Mouse (Mus musculus): ENCODE results near the gene Tmem87a.

Tmem87a gene

DNA sequence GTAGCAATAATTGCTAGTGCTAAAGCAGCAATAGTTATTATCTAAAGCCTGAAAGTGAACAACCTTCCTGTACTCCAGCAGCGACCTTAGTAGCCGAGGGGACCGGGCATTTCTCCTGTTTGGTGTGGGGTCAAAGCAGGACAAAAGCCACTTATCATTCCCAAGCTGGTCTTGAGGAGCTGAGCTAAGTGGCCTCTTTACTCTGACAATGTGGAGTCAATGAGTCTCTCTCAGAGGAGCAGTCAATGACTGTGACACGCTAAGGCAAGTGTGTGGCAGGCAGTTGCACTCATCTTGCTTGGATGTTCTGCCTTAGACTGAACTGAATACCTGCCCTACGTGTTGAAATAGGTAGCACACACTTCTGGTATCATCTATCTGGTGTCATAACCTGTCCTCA is 52.6 kb downstream of the Tmem87a start:
- Histone ChIP-seq H3K27me3 (ENCODE audit: insufficient read depth, low read length) (no peaks in the 10 kb centered on the region), H3K4me1 (replicated peaks; ENCODE audit: low read depth, low read length) (peaks cover 21% of the 10 kb centered on the region), H3K36me3 (ENCODE audit: insufficient read depth, low read length) (peaks cover 42% of the 10 kb centered on the region), H3K4me3 (replicated peaks; ENCODE audit: low read length) (no peak overlapping the region), H3K9me3 (ENCODE audit: low read length) (no peaks in the 10 kb centered on the region)
- TF ChIP-seq CTCF (conservative IDR thresholded peaks at IDR 0.05; ENCODE audit: low read length) (no peak), POU5F1 (IDR thresholded peaks at IDR 0.05; ENCODE audit: borderline replicate concordance, low read length) (no peak), NANOG (IDR thresholded peaks at IDR 0.05; ENCODE audit: borderline replicate concordance, low read length) (no peak)

GRCm38 (mm10) chr2:120348120-120348519 is 55.8 kb downstream of the Tmem87a start:
- TF ChIP-seq POU5F1 (IDR thresholded peaks at IDR 0.05; ENCODE audit: borderline replicate concordance, low read length) (no peak), CTCF (conservative IDR thresholded peaks at IDR 0.05; ENCODE audit: low read length) (no peak), NANOG (IDR thresholded peaks at IDR 0.05; ENCODE audit: borderline replicate concordance, low read length) (no peak)
- peaks cover 55% of the 10 kb centered on the region for H3K36me3 ChIP-seq (ENCODE audit: insufficient read depth, low read length)
- no peaks in the 10 kb centered on the region for H3K9me3 ChIP-seq (ENCODE audit: low read length)
- H3K4me1 ChIP-seq (replicated peaks; ENCODE audit: low read depth, low read length): peaks cover 17% of the 10 kb centered on the region
- no peaks in the 10 kb centered on the region for H3K27me3 ChIP-seq (ENCODE audit: insufficient read depth, low read length)
- H3K4me3 ChIP-seq (replicated peaks; ENCODE audit: low read length): no peak overlapping the region

- H3K27me3 ChIP-seq (ENCODE audit: insufficient read depth, low read length): no peaks in the 10 kb centered on the region
- no peak overlapping the region for H3K4me3 ChIP-seq (replicated peaks; ENCODE audit: low read length)
- peaks cover 5% of the 10 kb centered on the region for H3K4me1 ChIP-seq (replicated peaks; ENCODE audit: low read depth, low read length)
- H3K36me3 ChIP-seq (ENCODE audit: insufficient read depth, low read length): peaks cover 82% of the 10 kb centered on the region
- no peak for TF ChIP-seq NANOG (IDR thresholded peaks at IDR 0.05; ENCODE audit: borderline replicate concordance, low read length)
- no peak for TF ChIP-seq POU5F1 (IDR thresholded peaks at IDR 0.05; ENCODE audit: borderline replicate concordance, low read length)
- no peak for TF ChIP-seq CTCF (conservative IDR thresholded peaks at IDR 0.05; ENCODE audit: low read length)
- H3K9me3 ChIP-seq (ENCODE audit: low read length): no peaks in the 10 kb centered on the region
Observed at GRCm38 (mm10) chr2:120341741-120342140, 62.2 kb downstream of the Tmem87a start.

- H3K27me3 ChIP-seq (ENCODE audit: insufficient read depth, low read length): no peaks in the 10 kb centered on the region
- no peak overlapping the region for H3K4me3 ChIP-seq (replicated peaks; ENCODE audit: low read length)
- H3K4me1 ChIP-seq (replicated peaks; ENCODE audit: low read depth, low read length): no peaks in the 10 kb centered on the region
- no peaks in the 10 kb centered on the region for H3K9me3 ChIP-seq (ENCODE audit: low read length)
- peak; percentile 28; the same call in 1 of the 2 replicates for TF ChIP-seq CTCF (conservative IDR thresholded peaks at IDR 0.05; ENCODE audit: low read length)
- TF ChIP-seq POU5F1 (IDR thresholded peaks at IDR 0.05; ENCODE audit: borderline replicate concordance, low read length): no peak
- TF ChIP-seq NANOG (IDR thresholded peaks at IDR 0.05; ENCODE audit: borderline replicate concordance, low read length): no peak
- peaks cover 67% of the 10 kb centered on the region for H3K36me3 ChIP-seq (ENCODE audit: insufficient read depth, low read length)
Observed at GRCm38 (mm10) chr2:120337886-120338285, 66.0 kb downstream of the Tmem87a start.

DNA sequence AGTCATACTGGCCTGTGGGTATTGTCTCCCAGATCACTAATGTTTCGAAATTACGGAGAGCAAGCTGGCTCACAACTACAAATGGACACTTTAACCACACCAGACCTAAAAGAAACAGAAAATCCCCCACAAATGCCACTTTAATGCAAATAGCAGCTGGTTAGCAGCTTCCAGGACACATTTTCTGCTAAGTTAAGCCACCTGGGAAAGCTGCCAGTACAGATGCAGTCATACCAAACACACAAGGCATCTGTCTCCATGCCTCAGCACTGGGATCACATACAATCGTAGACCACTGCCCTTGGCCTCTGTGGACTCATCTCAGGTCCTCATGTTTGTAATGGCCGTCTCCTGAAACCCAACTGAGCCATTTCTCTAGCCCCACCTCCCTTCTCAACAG is 72.3 kb downstream of the Tmem87a start:
- H3K4me3 ChIP-seq (replicated peaks; ENCODE audit: low read length): no peak overlapping the region
- TF ChIP-seq POU5F1 (IDR thresholded peaks at IDR 0.05; ENCODE audit: borderline replicate concordance, low read length) (no peak), CTCF (conservative IDR thresholded peaks at IDR 0.05; ENCODE audit: low read length) (no peak), NANOG (IDR thresholded peaks at IDR 0.05; ENCODE audit: borderline replicate concordance, low read length) (no peak)
- H3K36me3 ChIP-seq (ENCODE audit: insufficient read depth, low read length): peaks cover 59% of the 10 kb centered on the region
- H3K4me1 ChIP-seq (replicated peaks; ENCODE audit: low read depth, low read length): no peaks in the 10 kb centered on the region
- H3K27me3 ChIP-seq (ENCODE audit: insufficient read depth, low read length): no peaks in the 10 kb centered on the region
- no peaks in the 10 kb centered on the region for H3K9me3 ChIP-seq (ENCODE audit: low read length)

DNA sequence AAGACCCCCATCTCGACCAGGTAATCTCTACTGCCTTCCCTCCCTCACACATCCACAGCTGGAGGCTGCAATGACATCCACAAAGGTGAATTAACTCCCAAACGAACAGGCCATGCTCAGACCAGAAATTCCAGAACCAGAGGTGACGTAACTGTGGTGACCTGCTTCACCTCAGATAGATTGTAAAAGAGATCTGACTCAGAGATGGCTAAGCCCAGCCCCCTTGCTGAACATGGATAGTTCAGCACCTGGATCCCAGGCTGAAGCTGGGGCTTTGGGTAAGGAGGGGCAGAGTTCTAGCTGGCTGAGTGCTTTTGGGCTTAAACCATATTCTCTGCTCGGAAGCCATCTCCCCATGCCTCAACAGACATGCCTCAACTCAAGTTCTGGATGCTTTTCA is 88.8 kb downstream of the Tmem87a start:
- H3K4me3 ChIP-seq (replicated peaks; ENCODE audit: low read length): no peak overlapping the region
- TF ChIP-seq NANOG (IDR thresholded peaks at IDR 0.05; ENCODE audit: borderline replicate concordance, low read length): no peak
- TF ChIP-seq POU5F1 (IDR thresholded peaks at IDR 0.05; ENCODE audit: borderline replicate concordance, low read length): no peak
- TF ChIP-seq CTCF (conservative IDR thresholded peaks at IDR 0.05; ENCODE audit: low read length): no peak
- H3K9me3 ChIP-seq (ENCODE audit: low read length): no peaks in the 10 kb centered on the region
- H3K4me1 ChIP-seq (replicated peaks; ENCODE audit: low read depth, low read length): peaks cover 17% of the 10 kb centered on the region
- no peaks in the 10 kb centered on the region for H3K27me3 ChIP-seq (ENCODE audit: insufficient read depth, low read length)
- peaks cover 36% of the 10 kb centered on the region for H3K36me3 ChIP-seq (ENCODE audit: insufficient read depth, low read length)

DNA sequence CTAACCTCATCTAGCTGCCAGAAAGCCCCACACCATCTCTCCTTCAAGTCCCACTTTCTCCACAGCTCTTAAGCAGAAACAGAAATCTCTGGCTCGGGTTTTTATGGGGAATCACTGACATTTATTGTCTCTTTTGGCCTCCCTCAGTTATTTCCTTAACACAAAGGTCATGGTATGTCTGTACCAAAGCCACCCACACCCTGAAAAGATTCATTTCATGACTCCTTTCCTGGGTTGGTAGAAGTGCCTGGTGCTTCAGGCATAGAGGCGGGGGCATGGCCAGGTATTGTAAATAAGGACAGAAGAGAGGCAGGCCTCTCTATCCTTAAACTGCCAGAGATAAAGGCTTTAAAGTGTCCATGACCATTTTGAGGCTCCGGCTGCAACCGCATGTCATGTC is 89.4 kb downstream of the Tmem87a start:
- H3K9me3 ChIP-seq (ENCODE audit: low read length): no peaks in the 10 kb centered on the region
- peaks cover 17% of the 10 kb centered on the region for H3K4me1 ChIP-seq (replicated peaks; ENCODE audit: low read depth, low read length)
- peaks cover 33% of the 10 kb centered on the region for H3K36me3 ChIP-seq (ENCODE audit: insufficient read depth, low read length)
- H3K27me3 ChIP-seq (ENCODE audit: insufficient read depth, low read length): no peaks in the 10 kb centered on the region
- no peak overlapping the region for H3K4me3 ChIP-seq (replicated peaks; ENCODE audit: low read length)
- TF ChIP-seq POU5F1 (IDR thresholded peaks at IDR 0.05; ENCODE audit: borderline replicate concordance, low read length): no peak
- no peak for TF ChIP-seq CTCF (conservative IDR thresholded peaks at IDR 0.05; ENCODE audit: low read length)
- no peak for TF ChIP-seq NANOG (IDR thresholded peaks at IDR 0.05; ENCODE audit: borderline replicate concordance, low read length)

DNA sequence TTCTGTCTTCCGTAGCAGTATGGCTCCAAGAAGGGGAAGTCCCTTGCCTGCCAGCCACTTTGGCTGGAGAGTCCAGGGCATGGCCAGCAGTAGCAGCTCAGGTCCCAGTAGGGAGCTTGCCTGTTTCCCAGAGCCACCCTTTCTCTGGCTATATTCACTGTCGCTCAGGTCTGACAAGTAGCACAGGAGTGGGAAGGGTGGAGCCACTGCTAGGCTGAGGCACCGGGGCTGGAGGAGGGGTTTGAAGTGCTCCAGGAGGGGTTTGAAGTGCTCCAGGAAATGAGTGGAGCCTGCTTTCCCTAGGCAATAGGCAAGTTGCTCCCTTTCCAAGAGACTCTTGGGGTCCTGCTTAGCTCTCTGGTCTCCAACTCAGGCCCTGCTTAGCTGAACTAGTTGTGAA is 89.9 kb downstream of the Tmem87a start, which contains the start of gene Pla2g4f:
Gene Pla2g4f (minus strand): TSS at position 190 of the 400 bp plus-strand sequence.
- H3K36me3 ChIP-seq (ENCODE audit: insufficient read depth, low read length): peaks cover 28% of the 10 kb centered on the region
- no peak for TF ChIP-seq POU5F1 (IDR thresholded peaks at IDR 0.05; ENCODE audit: borderline replicate concordance, low read length)
- no peak for TF ChIP-seq CTCF (conservative IDR thresholded peaks at IDR 0.05; ENCODE audit: low read length)
- TF ChIP-seq NANOG (IDR thresholded peaks at IDR 0.05; ENCODE audit: borderline replicate concordance, low read length): no peak
- peaks cover 17% of the 10 kb centered on the region for H3K4me1 ChIP-seq (replicated peaks; ENCODE audit: low read depth, low read length)
- no peaks in the 10 kb centered on the region for H3K9me3 ChIP-seq (ENCODE audit: low read length)
- H3K27me3 ChIP-seq (ENCODE audit: insufficient read depth, low read length): 0 out of 2 replicates have a peak, but pooled peaks cover 1% of the 10 kb centered on the region
- H3K4me3 ChIP-seq (replicated peaks; ENCODE audit: low read length): peak within 1 kb of the TSS; percentile 63

- Histone ChIP-seq H3K9me3 (ENCODE audit: low read length) (no peaks in the 10 kb centered on the region), H3K4me3 (replicated peaks; ENCODE audit: low read length) (no peak overlapping the region), H3K27me3 (ENCODE audit: insufficient read depth, low read length) (0 out of 2 replicates have a peak, but pooled peaks cover 2% of the 10 kb centered on the region), H3K4me1 (replicated peaks; ENCODE audit: low read depth, low read length) (peaks cover 17% of the 10 kb centered on the region), H3K36me3 (ENCODE audit: insufficient read depth, low read length) (peaks cover 11% of the 10 kb centered on the region)
- TF ChIP-seq POU5F1 (IDR thresholded peaks at IDR 0.05; ENCODE audit: borderline replicate concordance, low read length) (no peak), CTCF (conservative IDR thresholded peaks at IDR 0.05; ENCODE audit: low read length) (no peak), NANOG (IDR thresholded peaks at IDR 0.05; ENCODE audit: borderline replicate concordance, low read length) (no peak)
Observed at GRCm38 (mm10) chr2:120312276-120312825, 91.6 kb downstream of the Tmem87a start.

Measured in E14TG2a.4 (cell line).